Mouse (Mus musculus) brain, embryonic 14.5 days (tissue): ENCODE results near the gene Maff. TPM values are rescaled to one million over a fixed set of nuclear protein-coding genes. Genes with fewer than 3 reads are reported as not detected.

Experiments
- DNase-seq: peaks from one replicate; pipeline ENCODE4 v3.0.0-alpha.2; 2011; ENCODE audit warnings: low read depth
- CTCF ChIP-seq: fragments of 200-500 bp; IDR thresholded peaks from 2 replicates; pipeline ENCODE4 v1.5.1; 2012; ENCODE audit warnings: inconsistent platforms, mild to moderate bottlenecking, moderate library complexity, borderline replicate concordance; ENCODE audit not compliant: insufficient read depth, insufficient read length; ENCODE audit errors: extremely low read depth
- POLR2A ChIP-seq: fragments of 200-500 bp; IDR thresholded peaks from 2 replicates; pipeline ENCODE4 v1.6.1; 2012; ENCODE audit warnings: mild to moderate bottlenecking, inconsistent platforms, borderline replicate concordance; ENCODE audit not compliant: poor library complexity, insufficient read depth, insufficient read length, severe bottlenecking; ENCODE audit errors: extremely low read depth
- polyA plus RNA-seq: library from polyadenylated mRNA; depleted of rRNA; stranded (reverse); fragments of >200 nt; gene quantifications from 2 replicates; pipeline ENCODE4 v1.2.3, GENCODE M21; 2012; rRNA removed

Gene Maff
- polyA plus RNA-seq: 1.8 and 2.6 TPM in 2 replicates

- no peak for DNase-seq
- TF ChIP-seq POLR2A: no peak
- no peak for TF ChIP-seq CTCF
Measured at GRCm38 (mm10) chr15:79346051-79346793, at the start of gene Maff. Gene Maff (plus strand): TSS chr15:79346621.

GRCm38 (mm10) chr15:79298553-79298952, 47.9 kb upstream of the Maff start:
- DNase-seq: no peak
- TF ChIP-seq CTCF (no peak), POLR2A (no peak)

GRCm38 (mm10) chr15:79299563-79300155, 46.8 kb upstream of the Maff start:
- no peak for DNase-seq
- TF ChIP-seq POLR2A (no peak), CTCF (no peak)

GRCm38 (mm10) chr15:79303725-79304124, 42.7 kb upstream of the Maff start:
- no peak for DNase-seq
- no peak for TF ChIP-seq POLR2A
- no peak for TF ChIP-seq CTCF

- no peak for DNase-seq
- no peak for TF ChIP-seq CTCF
- TF ChIP-seq POLR2A: no peak
Measured at GRCm38 (mm10) chr15:79304832-79305231, 41.6 kb upstream of the Maff start.

GRCm38 (mm10) chr15:79306043-79306637, 40.3 kb upstream of the Maff start:
- TF ChIP-seq CTCF (no peak), POLR2A (no peak)
- DNase-seq: no peak

- TF ChIP-seq CTCF (no peak), POLR2A (no peak)
- no peak for DNase-seq
Measured at GRCm38 (mm10) chr15:79307861-79308260, 38.6 kb upstream of the Maff start.

GRCm38 (mm10) chr15:79313848-79314369, 32.5 kb upstream of the Maff start:
- DNase-seq: peak; percentile 2
- TF ChIP-seq POLR2A (no peak), CTCF (no peak)

- TF ChIP-seq CTCF (no peak), POLR2A (no peak)
- no peak for DNase-seq
Measured at GRCm38 (mm10) chr15:79321733-79322190, 24.7 kb upstream of the Maff start.

GRCm38 (mm10) chr15:79322281-79322990, 24.0 kb upstream of the Maff start:
- no peak for DNase-seq
- TF ChIP-seq POLR2A: no peak
- TF ChIP-seq CTCF: no peak
